Mouse (Mus musculus) heart, adult 2 months (tissue): ENCODE results near the gene Sephs1.

Experiments
- CTCF ChIP-seq: fragments of 200-600 bp; IDR thresholded peaks from 2 replicates; pipeline ENCODE4 v1.8.1; 2022; ENCODE audit warnings: antibody characterized with exemption, mild to moderate bottlenecking, moderate library complexity
- POLR2A ChIP-seq: fragments of 200-500 bp; IDR thresholded peaks from 2 replicates; pipeline ENCODE4 v1.6.1; 2011; ENCODE audit warnings: mild to moderate bottlenecking, low read depth, low read length, control low read depth; ENCODE audit not compliant: insufficient read depth

DNA sequence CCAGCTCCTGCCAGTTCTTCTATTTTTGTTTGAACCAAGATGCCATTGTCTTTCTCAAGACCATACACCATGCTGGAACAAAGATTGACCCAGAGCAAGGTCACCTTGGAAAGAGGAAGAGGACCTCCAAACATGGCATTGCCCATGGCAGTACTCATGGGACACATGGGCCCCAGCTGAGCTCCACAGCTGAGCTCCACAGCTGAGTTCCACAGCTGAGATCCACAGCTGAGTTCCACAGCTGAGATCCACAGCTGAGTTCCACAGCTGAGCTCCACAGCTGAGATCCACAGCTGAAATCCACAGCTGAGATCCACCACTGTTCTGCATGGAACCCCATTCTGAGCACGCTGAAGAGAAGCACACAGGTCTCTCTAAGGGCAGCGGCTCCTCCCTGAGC lies 69.6 kb downstream of the Sephs1 start:
- TF ChIP-seq CTCF, result no peak
- no peak for TF ChIP-seq POLR2A
